Mouse (Mus musculus): ENCODE data around the gene Phospho1. TPM values are rescaled to one million over a fixed set of nuclear protein-coding genes. Genes with fewer than 3 reads are reported as not detected.

The Phospho1 gene
- polyA plus RNA-seq, 1 experiment = not detected

GRCm38 (mm10) chr11:95807884-95808283, 16.4 kb upstream of the Phospho1 start:
- TF ChIP-seq POLR2A (IDR thresholded peaks at IDR 0.05; ENCODE audit: insufficient read depth, low read depth, low read length) (no peak), CTCF (IDR thresholded peaks at IDR 0.05; ENCODE audit: insufficient read depth, low read depth, low read length) (no peak)
- 94% methylated on average over 5 of the region's 5 CpGs for WGBS
- Histone ChIP-seq H3K4me3 (ENCODE audit: insufficient read depth, low read depth, low read length) (no peak overlapping the region), H3K27ac (ENCODE audit: insufficient read depth, low read depth, low read length) (no peak overlapping the region), H3K4me1 (ENCODE audit: control insufficient read depth, insufficient read depth, low read length) (peaks cover 3% of the 10 kb centered on the region; the same call in 1 of the 2 replicates)

- H3K4me1 ChIP-seq (ENCODE audit: control insufficient read depth, insufficient read depth, low read length) = peaks cover 3% of the 10 kb centered on the region; the same call in 1 of the 2 replicates
- WGBS = 82% methylated on average over 5 of the region's 5 CpGs
- H3K4me3 ChIP-seq (ENCODE audit: insufficient read depth, low read depth, low read length) = no peak overlapping the region
- TF ChIP-seq POLR2A (IDR thresholded peaks at IDR 0.05; ENCODE audit: insufficient read depth, low read depth, low read length) (no peak), CTCF (IDR thresholded peaks at IDR 0.05; ENCODE audit: insufficient read depth, low read depth, low read length) (no peak)
- H3K27ac ChIP-seq (ENCODE audit: insufficient read depth, low read depth, low read length) = no peak overlapping the region
Measured at GRCm38 (mm10) chr11:95808448-95809011, 15.8 kb upstream of the Phospho1 start.

- TF ChIP-seq CTCF (IDR thresholded peaks at IDR 0.05; ENCODE audit: insufficient read depth, low read depth, low read length) (no peak), POLR2A (IDR thresholded peaks at IDR 0.05; ENCODE audit: insufficient read depth, low read depth, low read length) (no peak)
- H3K27ac ChIP-seq (ENCODE audit: insufficient read depth, low read depth, low read length) = no peak overlapping the region
- H3K4me1 ChIP-seq (ENCODE audit: control insufficient read depth, insufficient read depth, low read length) = peaks cover 3% of the 10 kb centered on the region; the same call in 1 of the 2 replicates
- 42% methylated on average over 5 of the region's 5 CpGs for WGBS
- no peak overlapping the region for H3K4me3 ChIP-seq (ENCODE audit: insufficient read depth, low read depth, low read length)
Measured at GRCm38 (mm10) chr11:95809603-95810002, 14.7 kb upstream of the Phospho1 start.

- H3K4me3 ChIP-seq (ENCODE audit: insufficient read depth, low read depth, low read length) = no peak overlapping the region
- H3K27ac ChIP-seq (ENCODE audit: insufficient read depth, low read depth, low read length) = no peak overlapping the region
- TF ChIP-seq CTCF (IDR thresholded peaks at IDR 0.05; ENCODE audit: insufficient read depth, low read depth, low read length) (no peak), POLR2A (IDR thresholded peaks at IDR 0.05; ENCODE audit: insufficient read depth, low read depth, low read length) (no peak)
- H3K4me1 ChIP-seq (ENCODE audit: control insufficient read depth, insufficient read depth, low read length) = no peaks in the 10 kb centered on the region; the same call in 1 of the 2 replicates
- 84% methylated on average over 7 of the region's 7 CpGs for WGBS
Measured at GRCm38 (mm10) chr11:95810828-95811227, 13.5 kb upstream of the Phospho1 start.

- Histone ChIP-seq H3K4me1 (ENCODE audit: control insufficient read depth, insufficient read depth, low read length) (no peaks in the 10 kb centered on the region; the same call in 1 of the 2 replicates), H3K4me3 (ENCODE audit: insufficient read depth, low read depth, low read length) (no peak overlapping the region), H3K27ac (ENCODE audit: insufficient read depth, low read depth, low read length) (no peak overlapping the region)
- TF ChIP-seq CTCF (IDR thresholded peaks at IDR 0.05; ENCODE audit: insufficient read depth, low read depth, low read length) (no peak), POLR2A (IDR thresholded peaks at IDR 0.05; ENCODE audit: insufficient read depth, low read depth, low read length) (no peak)
- 90% methylated on average over 6 of the region's 6 CpGs for WGBS
Measured at GRCm38 (mm10) chr11:95811741-95812140, 12.6 kb upstream of the Phospho1 start.

- Histone ChIP-seq H3K4me1 (ENCODE audit: control insufficient read depth, insufficient read depth, low read length) (no peaks in the 10 kb centered on the region; the same call in 1 of the 2 replicates), H3K27ac (ENCODE audit: insufficient read depth, low read depth, low read length) (no peak overlapping the region), H3K4me3 (ENCODE audit: insufficient read depth, low read depth, low read length) (no peak overlapping the region)
- TF ChIP-seq CTCF (IDR thresholded peaks at IDR 0.05; ENCODE audit: insufficient read depth, low read depth, low read length) (no peak), POLR2A (IDR thresholded peaks at IDR 0.05; ENCODE audit: insufficient read depth, low read depth, low read length) (no peak)
- WGBS = 55% methylated on average over 4 of the region's 4 CpGs
Measured at GRCm38 (mm10) chr11:95812224-95812623, 12.1 kb upstream of the Phospho1 start.

GRCm38 (mm10) chr11:95814101-95814500, 10.2 kb upstream of the Phospho1 start:
- Histone ChIP-seq H3K27ac (ENCODE audit: insufficient read depth, low read depth, low read length) (no peak overlapping the region), H3K4me3 (ENCODE audit: insufficient read depth, low read depth, low read length) (no peak overlapping the region), H3K4me1 (ENCODE audit: control insufficient read depth, insufficient read depth, low read length) (no peaks in the 10 kb centered on the region)
- TF ChIP-seq CTCF (IDR thresholded peaks at IDR 0.05; ENCODE audit: insufficient read depth, low read depth, low read length) (no peak), POLR2A (IDR thresholded peaks at IDR 0.05; ENCODE audit: insufficient read depth, low read depth, low read length) (no peak)
- WGBS = 95% methylated on average over 2 of the region's 2 CpGs

- no peaks in the 10 kb centered on the region for H3K4me1 ChIP-seq (ENCODE audit: control insufficient read depth, insufficient read depth, low read length)
- 69% methylated on average over 5 of the region's 5 CpGs for WGBS
- no peak overlapping the region for H3K4me3 ChIP-seq (ENCODE audit: insufficient read depth, low read depth, low read length)
- TF ChIP-seq CTCF (IDR thresholded peaks at IDR 0.05; ENCODE audit: insufficient read depth, low read depth, low read length) = no peak
- no peak for TF ChIP-seq POLR2A (IDR thresholded peaks at IDR 0.05; ENCODE audit: insufficient read depth, low read depth, low read length)
- H3K27ac ChIP-seq (ENCODE audit: insufficient read depth, low read depth, low read length) = no peak overlapping the region
Measured at GRCm38 (mm10) chr11:95814857-95815256, 9.4 kb upstream of the Phospho1 start.

GRCm38 (mm10) chr11:95815412-95815811, 8.9 kb upstream of the Phospho1 start:
- Histone ChIP-seq H3K4me1 (ENCODE audit: control insufficient read depth, insufficient read depth, low read length) (no peaks in the 10 kb centered on the region), H3K4me3 (ENCODE audit: insufficient read depth, low read depth, low read length) (no peak overlapping the region), H3K27ac (ENCODE audit: insufficient read depth, low read depth, low read length) (no peak overlapping the region)
- TF ChIP-seq CTCF (IDR thresholded peaks at IDR 0.05; ENCODE audit: insufficient read depth, low read depth, low read length) (no peak), POLR2A (IDR thresholded peaks at IDR 0.05; ENCODE audit: insufficient read depth, low read depth, low read length) (no peak)
- 68% methylated on average over 9 of the region's 9 CpGs for whole genome bisulfite sequencing

All from olfactory bulb, adult 2 months (tissue).